Mouse (Mus musculus) hindbrain, embryonic 13.5 days (tissue): ENCODE measurements around the gene Pimreg. TPM values are rescaled to one million over a fixed set of nuclear protein-coding genes. Genes with fewer than 3 reads are reported as not detected.

ENCODE experiments used
- ATAC-seq: fragments of 200-750 bp; cut with Nextera tagmentation; 2 replicates; pipeline ENCODE4 v1.8.0; 2017; ENCODE audit warnings: moderate TSS enrichment; ENCODE audit not compliant: low FRiP score
- H3K27ac ChIP-seq: fragments of 300-500 bp; sonication (generic); 2 replicates; pipeline ENCODE4 v1.5.1; 2015; ENCODE audit warnings: inconsistent platforms, mild to moderate bottlenecking, moderate library complexity
- H3K27me3 ChIP-seq: fragments of 300-500 bp; sonication (generic); 2 replicates; pipeline ENCODE4 v1.6.1; 2015; ENCODE audit warnings: mild to moderate bottlenecking, inconsistent platforms
- H3K36me3 ChIP-seq: fragments of 300-500 bp; sonication (generic); 2 replicates; pipeline ENCODE4 v1.6.1; 2015; ENCODE audit warnings: mild to moderate bottlenecking, inconsistent platforms
- H3K4me1 ChIP-seq: fragments of 300-500 bp; sonication (generic); replicated peaks from 2 replicates; pipeline ENCODE4 v1.6.1; 2015; ENCODE audit warnings: inconsistent platforms
- H3K4me2 ChIP-seq: fragments of 300-500 bp; sonication (generic); 2 replicates; pipeline ENCODE4 v1.6.1; 2015; ENCODE audit warnings: inconsistent platforms, mild to moderate bottlenecking, moderate library complexity
- H3K4me3 ChIP-seq: fragments of 300-500 bp; sonication (generic); 2 replicates; pipeline ENCODE4 v1.5.1; 2015; ENCODE audit warnings: mild to moderate bottlenecking, inconsistent platforms
- H3K9ac ChIP-seq: fragments of 300-500 bp; sonication (generic); 2 replicates; pipeline ENCODE4 v1.6.1; 2015; ENCODE audit warnings: mild to moderate bottlenecking, inconsistent platforms
- H3K9me3 ChIP-seq: fragments of 300-500 bp; sonication (generic); 2 replicates; pipeline ENCODE4 v1.6.1; 2016; ENCODE audit warnings: inconsistent platforms
- WGBS: fragments of 180-500 bp; shearing (Covaris S2); methylation state at CpG from one replicate; pipeline ENCODE4 v1.1.7; 2015; 5-methylcytosine and 5-hydroxymethylcytosine counted together
- polyA plus RNA-seq: library from polyadenylated mRNA; unstranded; fragments of >200 nt; fragmentation: Nextera tagmentation; extraction: Ambion mirVana; gene quantifications from 2 replicates; pipeline ENCODE4 v1.2.1, GENCODE M21; 2015

Gene Pimreg
- polyA plus RNA-seq, 1 experiment from 2014 or later, result 43.2 TPM

GRCm38 (mm10) chr11:72070733-72071132 lies 28.9 kb downstream of the Pimreg start:
- Histone ChIP-seq H3K27ac (no peak overlapping the region), H3K4me3 (no peak overlapping the region), H3K9ac (no peak overlapping the region), H3K27me3 (0 out of 2 replicates have a peak, but pooled peaks cover 15% of the 10 kb centered on the region), H3K4me1 (peaks cover 25% of the 10 kb centered on the region), H3K36me3 (no peaks in the 10 kb centered on the region), H3K9me3 (no peaks in the 10 kb centered on the region), H3K4me2 (no peak overlapping the region)
- no peak for ATAC-seq
- WGBS, result 76% methylated on average over 9 of the region's 9 CpGs

GRCm38 (mm10) chr11:72072331-72072905 lies 30.6 kb downstream of the Pimreg start:
- Histone ChIP-seq H3K9me3 (no peaks in the 10 kb centered on the region), H3K9ac (no peak overlapping the region), H3K27ac (peak overlapping the region; percentile 1; the same call in 1 of the 2 replicates), H3K27me3 (0 out of 2 replicates have a peak, but pooled peaks cover 10% of the 10 kb centered on the region), H3K36me3 (no peaks in the 10 kb centered on the region), H3K4me3 (no peak overlapping the region), H3K4me2 (no peak overlapping the region), H3K4me1 (peaks cover 23% of the 10 kb centered on the region)
- WGBS, result 38% methylated on average over 6 of the region's 6 CpGs
- no peak; the same call in 1 of the 2 replicates for ATAC-seq

- Histone ChIP-seq H3K27ac (no peak overlapping the region), H3K9me3 (no peaks in the 10 kb centered on the region), H3K4me1 (peaks cover 18% of the 10 kb centered on the region), H3K27me3 (0 out of 2 replicates have a peak, but pooled peaks cover 10% of the 10 kb centered on the region), H3K4me2 (no peak overlapping the region), H3K9ac (no peak overlapping the region), H3K4me3 (no peak overlapping the region), H3K36me3 (no peaks in the 10 kb centered on the region)
- 86% methylated on average over 13 of the region's 13 CpGs for WGBS
- ATAC-seq, result no peak
Measured at GRCm38 (mm10) chr11:72074230-72074629, 32.4 kb downstream of the Pimreg start.

- Histone ChIP-seq H3K4me1 (no peaks in the 10 kb centered on the region; the same call in none of the 2 replicates), H3K27ac (no peak overlapping the region), H3K27me3 (0 out of 2 replicates have a peak, but pooled peaks cover 10% of the 10 kb centered on the region), H3K36me3 (no peaks in the 10 kb centered on the region), H3K9me3 (no peaks in the 10 kb centered on the region), H3K4me2 (no peak overlapping the region), H3K4me3 (no peak overlapping the region), H3K9ac (no peak overlapping the region)
- 38% methylated on average over 3 of the region's 3 CpGs for WGBS
- ATAC-seq, result no peak
Measured at GRCm38 (mm10) chr11:72078056-72078455, 36.2 kb downstream of the Pimreg start.

- no peak overlapping the region for H3K27ac ChIP-seq
- WGBS, result 41% methylated on average over 4 of the region's 4 CpGs
- H3K27me3 ChIP-seq, result 0 out of 2 replicates have a peak, but pooled peaks cover 10% of the 10 kb centered on the region
- no peaks in the 10 kb centered on the region for H3K36me3 ChIP-seq
- ATAC-seq, result no peak
- H3K9me3 ChIP-seq, result no peaks in the 10 kb centered on the region
- H3K9ac ChIP-seq, result no peak overlapping the region
- no peak overlapping the region for H3K4me3 ChIP-seq
- no peak overlapping the region for H3K4me2 ChIP-seq
- H3K4me1 ChIP-seq, result no peaks in the 10 kb centered on the region; the same call in none of the 2 replicates
Measured at GRCm38 (mm10) chr11:72078647-72079046, 36.8 kb downstream of the Pimreg start.

GRCm38 (mm10) chr11:72080461-72080860 lies 38.6 kb downstream of the Pimreg start:
- Histone ChIP-seq H3K27ac (no peak overlapping the region), H3K4me3 (no peak overlapping the region), H3K9ac (no peak overlapping the region), H3K4me2 (no peak overlapping the region), H3K9me3 (no peaks in the 10 kb centered on the region), H3K4me1 (peaks cover under 1% of the 10 kb centered on the region), H3K36me3 (no peaks in the 10 kb centered on the region), H3K27me3 (no peaks in the 10 kb centered on the region)
- 60% methylated on average over 6 of the region's 6 CpGs for WGBS
- no peak for ATAC-seq

GRCm38 (mm10) chr11:72082601-72083000 lies 40.8 kb downstream of the Pimreg start:
- H3K4me3 ChIP-seq, result no peak overlapping the region
- H3K4me2 ChIP-seq, result no peak overlapping the region
- H3K27me3 ChIP-seq, result no peaks in the 10 kb centered on the region
- no peaks in the 10 kb centered on the region for H3K36me3 ChIP-seq
- no peak overlapping the region for H3K27ac ChIP-seq
- no peaks in the 10 kb centered on the region for H3K9me3 ChIP-seq
- H3K4me1 ChIP-seq, result peaks cover 22% of the 10 kb centered on the region
- ATAC-seq, result no peak
- no peak overlapping the region for H3K9ac ChIP-seq
- 94% methylated on average over 4 of the region's 4 CpGs for WGBS

- Histone ChIP-seq H3K4me1 (peaks cover 29% of the 10 kb centered on the region), H3K4me3 (no peak overlapping the region), H3K27me3 (no peaks in the 10 kb centered on the region), H3K4me2 (no peak overlapping the region), H3K36me3 (no peaks in the 10 kb centered on the region), H3K9ac (no peak overlapping the region), H3K27ac (no peak overlapping the region), H3K9me3 (no peaks in the 10 kb centered on the region)
- WGBS, result 96% methylated on average over 15 of the region's 15 CpGs
- no peak for ATAC-seq
Measured at GRCm38 (mm10) chr11:72084337-72084736, 42.5 kb downstream of the Pimreg start.

GRCm38 (mm10) chr11:72086251-72087046 lies 44.6 kb downstream of the Pimreg start:
- Histone ChIP-seq H3K4me2 (no peak overlapping the region), H3K9me3 (no peaks in the 10 kb centered on the region), H3K4me3 (no peak overlapping the region), H3K4me1 (peaks cover 29% of the 10 kb centered on the region), H3K9ac (peak overlapping the region; percentile 49; the same call in 1 of the 2 replicates), H3K27me3 (no peaks in the 10 kb centered on the region), H3K27ac (peak overlapping the region; percentile 90), H3K36me3 (no peaks in the 10 kb centered on the region)
- 25% methylated on average over 11 of the region's 11 CpGs for WGBS
- ATAC-seq, result peak; percentile 85

GRCm38 (mm10) chr11:72092390-72092789 lies 50.6 kb downstream of the Pimreg start:
- ATAC-seq, result no peak
- 73% methylated on average over 8 of the region's 8 CpGs for WGBS
- Histone ChIP-seq H3K4me2 (no peak overlapping the region), H3K36me3 (no peaks in the 10 kb centered on the region), H3K4me1 (peaks cover 48% of the 10 kb centered on the region), H3K9me3 (no peaks in the 10 kb centered on the region), H3K27ac (no peak overlapping the region), H3K4me3 (no peak overlapping the region), H3K9ac (no peak overlapping the region; the same call in 1 of the 2 replicates), H3K27me3 (peaks cover 3% of the 10 kb centered on the region; the same call in 1 of the 2 replicates)

- no peak overlapping the region for H3K4me3 ChIP-seq
- no peak overlapping the region for H3K27ac ChIP-seq
- no peak for ATAC-seq
- no peak overlapping the region for H3K4me2 ChIP-seq
- no peak overlapping the region for H3K9ac ChIP-seq
- 85% methylated on average over 7 of the region's 7 CpGs for WGBS
- no peaks in the 10 kb centered on the region for H3K9me3 ChIP-seq
- H3K4me1 ChIP-seq, result peaks cover 44% of the 10 kb centered on the region
- no peaks in the 10 kb centered on the region for H3K36me3 ChIP-seq
- peaks cover 3% of the 10 kb centered on the region; the same call in 1 of the 2 replicates for H3K27me3 ChIP-seq
Measured at GRCm38 (mm10) chr11:72094442-72094841, 52.6 kb downstream of the Pimreg start.

- ATAC-seq, result no peak
- Histone ChIP-seq H3K9me3 (no peaks in the 10 kb centered on the region), H3K27ac (peak overlapping the region; percentile 8; the same call in 1 of the 2 replicates), H3K4me3 (no peak overlapping the region), H3K36me3 (no peaks in the 10 kb centered on the region), H3K27me3 (peaks cover 3% of the 10 kb centered on the region; the same call in 1 of the 2 replicates), H3K4me2 (no peak overlapping the region), H3K4me1 (peaks cover 44% of the 10 kb centered on the region), H3K9ac (no peak overlapping the region)
- WGBS, result 36% methylated on average over 3 of the region's 3 CpGs
Measured at GRCm38 (mm10) chr11:72095994-72096393, 54.2 kb downstream of the Pimreg start.
